Mouse (Mus musculus) heart, embryonic 16.5 days (tissue): ENCODE data around the gene Oprd1. TPM values are rescaled to one million over a fixed set of nuclear protein-coding genes. Genes with fewer than 3 reads are reported as not detected.

Experiments used
- ATAC-seq: fragments of 200-750 bp; cut with Nextera tagmentation; replicated peaks from 2 replicates; pipeline ENCODE4 v1.8.0; 2017; ENCODE audit warnings: moderate number of reproducible peaks; ENCODE audit not compliant: insufficient read depth, low FRiP score; ENCODE audit errors: extremely low read depth
- H3K27ac ChIP-seq: fragments of 300-500 bp; sonication (generic); 2 replicates; pipeline ENCODE4 v1.5.1; 2014; ENCODE audit warnings: mild to moderate bottlenecking, low read length, control low read depth, moderate library complexity
- H3K27me3 ChIP-seq: fragments of 300-500 bp; sonication (generic); 2 replicates; pipeline ENCODE4 v1.6.1; 2014; ENCODE audit warnings: low read length, mixed read lengths; ENCODE audit not compliant: control insufficient read depth, insufficient read depth
- H3K36me3 ChIP-seq: fragments of 300-500 bp; sonication (generic); 2 replicates; pipeline ENCODE4 v1.6.1; 2014; ENCODE audit not compliant: control insufficient read depth, insufficient read depth
- H3K4me1 ChIP-seq: fragments of 300-500 bp; sonication (generic); 2 replicates; pipeline ENCODE4 v1.6.1; 2014; ENCODE audit warnings: low read length, mixed read lengths; ENCODE audit not compliant: control insufficient read depth, insufficient read depth
- H3K4me2 ChIP-seq: fragments of 300-500 bp; sonication (generic); 2 replicates; pipeline ENCODE4 v1.6.1; 2014; ENCODE audit warnings: low read depth, mild to moderate bottlenecking, control low read depth, low read length
- H3K4me3 ChIP-seq: fragments of 300-500 bp; sonication (generic); 2 replicates; pipeline ENCODE4 v1.5.1; 2014; ENCODE audit warnings: mild to moderate bottlenecking, control low read depth, low read length
- H3K9ac ChIP-seq: fragments of 300-500 bp; sonication (generic); 2 replicates; pipeline ENCODE4 v1.6.1; 2014; ENCODE audit warnings: low read length, control low read depth
- H3K9me3 ChIP-seq: fragments of 300-500 bp; sonication (generic); replicated peaks from 2 replicates; pipeline ENCODE4 v1.6.1; 2016; ENCODE audit warnings: low read length; ENCODE audit not compliant: control insufficient read depth
- WGBS: fragments of 180-500 bp; shearing (Covaris S2); extraction: QIAGEN DNeasy Blood & Tissue Kit; methylation state at CpG from one replicate; pipeline ENCODE4 v1.1.7; 2014; 5-methylcytosine and 5-hydroxymethylcytosine counted together
- polyA plus RNA-seq: library from polyadenylated mRNA; unstranded; fragments of >200 nt; fragmentation: Nextera tagmentation; extraction: Ambion mirVana; gene quantifications from 2 replicates; pipeline ENCODE4 v1.2.1, GENCODE M21; 2015

Gene Oprd1
- polyA plus RNA-seq, 1 experiment from 2014 or later, result 0.58 TPM

DNA sequence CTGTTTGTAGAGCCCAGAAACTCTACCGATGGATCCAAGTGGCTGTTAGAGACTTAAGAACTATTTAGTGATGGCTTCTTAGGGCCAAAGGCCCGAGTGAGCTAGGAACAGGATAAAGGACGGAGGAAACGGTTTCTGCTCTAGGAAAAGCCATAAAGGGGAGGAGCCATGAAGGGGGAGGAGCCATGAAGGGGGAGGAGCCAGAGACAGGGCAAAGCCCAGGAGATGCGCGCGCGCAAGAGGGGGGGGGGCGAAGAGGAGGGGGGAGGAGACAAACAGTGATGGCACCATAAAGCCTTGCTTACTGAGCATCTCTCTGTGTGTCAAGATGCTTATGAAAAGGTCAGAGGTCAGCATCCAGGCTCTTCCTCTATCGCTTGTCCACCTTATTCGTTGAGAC is 13.6 kb downstream of the Oprd1 start:
- Histone ChIP-seq H3K36me3 (no peaks in the 10 kb centered on the region), H3K4me2 (no peak overlapping the region), H3K4me3 (no peak overlapping the region), H3K4me1 (peaks cover 32% of the 10 kb centered on the region), H3K27me3 (no peaks in the 10 kb centered on the region), H3K27ac (no peak overlapping the region), H3K9ac (no peak overlapping the region), H3K9me3 (no peaks in the 10 kb centered on the region)
- ATAC-seq, result no peak
- 77% methylated on average over 11 of the region's 11 CpGs for WGBS

DNA sequence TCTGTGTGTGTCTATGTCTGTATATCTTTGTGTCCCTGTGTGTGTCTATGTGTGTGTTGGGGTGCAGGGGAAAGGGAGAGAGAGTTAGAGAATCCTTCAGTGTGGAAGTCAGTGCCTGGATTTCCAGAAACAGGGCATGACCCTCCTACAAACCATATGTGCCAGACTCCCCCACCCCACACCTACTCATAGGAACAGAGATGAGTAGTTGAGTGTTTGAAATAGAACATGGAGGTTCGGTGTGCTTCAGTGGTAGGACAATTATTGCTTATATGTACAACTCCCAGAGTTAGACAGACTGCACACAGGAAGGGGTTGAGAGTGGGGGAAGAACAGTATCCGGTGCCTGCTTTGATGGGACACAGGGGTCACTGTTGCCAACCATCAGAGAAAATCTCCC is 14.2 kb downstream of the Oprd1 start:
- peak overlapping the region; percentile 92; the same call in 1 of the 2 replicates for H3K27ac ChIP-seq
- H3K27me3 ChIP-seq, result no peaks in the 10 kb centered on the region
- WGBS, result 72% methylated on average over 2 of the region's 2 CpGs
- no peaks in the 10 kb centered on the region for H3K36me3 ChIP-seq
- no peak overlapping the region for H3K4me2 ChIP-seq
- ATAC-seq, result no peak
- peaks cover 32% of the 10 kb centered on the region for H3K4me1 ChIP-seq
- no peaks in the 10 kb centered on the region for H3K9me3 ChIP-seq
- no peak overlapping the region for H3K4me3 ChIP-seq
- H3K9ac ChIP-seq, result no peak overlapping the region

DNA sequence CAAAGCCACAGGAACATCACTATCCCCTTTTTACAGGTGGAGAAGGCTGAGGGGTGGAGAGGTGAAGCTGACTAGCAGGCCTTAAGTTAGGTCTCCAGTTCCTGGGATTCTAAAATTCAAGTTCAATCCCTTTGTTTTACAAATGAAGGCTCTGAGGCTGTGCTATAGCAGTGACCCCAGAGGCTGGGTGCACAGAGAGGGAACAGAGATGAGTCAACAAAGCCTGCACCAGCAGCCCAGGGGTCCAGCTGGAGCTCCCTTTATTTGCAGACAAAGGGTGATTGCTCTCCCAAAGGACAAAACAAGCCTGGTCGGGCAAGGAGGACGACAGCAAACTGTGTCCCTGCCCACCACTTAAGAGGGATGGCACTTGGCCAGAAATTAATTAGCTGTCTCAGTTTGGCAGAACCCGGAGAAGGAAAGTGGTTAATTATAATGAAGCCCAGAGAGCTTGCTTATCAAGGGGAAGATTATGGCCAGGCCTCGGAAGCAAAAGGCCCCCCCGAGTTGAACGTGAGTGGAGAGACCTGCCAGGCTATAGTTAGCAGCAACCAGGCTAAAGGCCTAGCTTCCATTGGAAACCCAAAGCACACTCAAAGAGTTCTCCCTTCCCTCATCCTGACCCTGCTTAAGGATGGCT is 15.2 kb downstream of the Oprd1 start:
- H3K4me2 ChIP-seq, result no peak overlapping the region
- H3K36me3 ChIP-seq, result no peaks in the 10 kb centered on the region
- H3K9ac ChIP-seq, result no peak overlapping the region; the same call in 1 of the 2 replicates
- H3K4me1 ChIP-seq, result peaks cover 32% of the 10 kb centered on the region
- peak overlapping the region; percentile 92 for H3K27ac ChIP-seq
- no peak overlapping the region for H3K4me3 ChIP-seq
- peak; percentile 86 for ATAC-seq
- no peaks in the 10 kb centered on the region for H3K27me3 ChIP-seq
- 15% methylated on average over 6 of the region's 6 CpGs for WGBS
- H3K9me3 ChIP-seq, result no peaks in the 10 kb centered on the region

DNA sequence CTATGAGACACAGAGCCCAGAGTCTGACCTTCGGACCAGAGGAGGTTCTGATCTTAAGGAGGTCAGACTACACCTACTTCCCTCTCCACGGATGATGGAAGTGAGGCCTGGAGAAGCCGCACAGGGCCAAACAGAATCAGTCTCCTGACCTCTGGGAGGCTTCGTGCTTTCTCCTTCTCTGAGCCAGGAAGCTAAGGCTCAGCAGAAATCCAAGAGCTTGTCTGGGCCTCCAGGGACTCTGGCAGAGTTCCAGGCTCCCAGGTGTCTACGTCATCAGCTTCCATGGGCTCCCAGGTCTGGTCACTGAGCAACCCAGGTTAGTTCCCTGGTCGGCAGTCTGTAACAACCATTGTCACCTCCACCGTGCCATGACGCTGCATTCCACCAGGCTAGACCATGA is 17.2 kb downstream of the Oprd1 start:
- Histone ChIP-seq H3K4me3 (no peak overlapping the region), H3K9me3 (no peaks in the 10 kb centered on the region), H3K27me3 (no peaks in the 10 kb centered on the region), H3K4me2 (no peak overlapping the region), H3K4me1 (peaks cover 27% of the 10 kb centered on the region), H3K27ac (no peak overlapping the region), H3K36me3 (no peaks in the 10 kb centered on the region), H3K9ac (no peak overlapping the region)
- 72% methylated on average over 8 of the region's 8 CpGs for WGBS
- ATAC-seq, result no peak

GRCm38 (mm10) chr4:132123166-132123565 is 21.1 kb downstream of the Oprd1 start:
- 74% methylated on average over 1 of the region's 1 CpGs for WGBS

DNA sequence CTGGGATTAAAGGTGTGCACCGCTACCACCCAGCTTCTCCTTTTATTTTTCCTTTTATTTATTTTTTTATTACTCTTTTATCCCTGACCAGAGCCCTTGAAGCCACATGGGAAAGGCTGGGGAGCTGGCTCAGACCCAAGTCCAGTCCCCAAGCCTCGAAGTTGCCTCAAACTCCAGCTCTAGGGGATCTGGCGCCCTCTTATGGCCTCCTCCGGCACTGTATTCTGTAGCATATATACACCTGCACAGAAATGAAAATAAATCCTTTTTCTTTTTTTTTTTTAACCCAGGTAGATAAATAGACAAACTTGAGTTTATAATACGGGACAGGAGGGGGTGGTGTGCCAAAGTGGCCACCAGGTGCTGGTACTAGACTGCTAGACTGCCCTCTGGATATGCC is 22.6 kb downstream of the Oprd1 start:
- WGBS, result 80% methylated on average over 5 of the region's 5 CpGs
- H3K9me3 ChIP-seq, result no peaks in the 10 kb centered on the region
- peaks cover 10% of the 10 kb centered on the region for H3K4me1 ChIP-seq

More at GRCm38 (mm10) chr4:132123166-132123565, 21.1 kb downstream of the Oprd1 start:
- Histone ChIP-seq H3K9me3 (no peaks in the 10 kb centered on the region), H3K27ac (no peak overlapping the region), H3K4me1 (peaks cover 13% of the 10 kb centered on the region), H3K9ac (no peak overlapping the region), H3K4me2 (no peak overlapping the region), H3K4me3 (no peak overlapping the region), H3K36me3 (no peaks in the 10 kb centered on the region), H3K27me3 (no peaks in the 10 kb centered on the region)
- no peak for ATAC-seq

GRCm38 (mm10) chr4:132119566-132119965 is 24.7 kb downstream of the Oprd1 start:
- Histone ChIP-seq H3K9ac (no peak overlapping the region), H3K4me2 (no peak overlapping the region), H3K9me3 (no peaks in the 10 kb centered on the region), H3K27me3 (no peaks in the 10 kb centered on the region), H3K4me3 (no peak overlapping the region), H3K4me1 (no peaks in the 10 kb centered on the region), H3K27ac (no peak overlapping the region), H3K36me3 (no peaks in the 10 kb centered on the region)
- ATAC-seq, result no peak
- WGBS, result 60% methylated on average over 9 of the region's 9 CpGs

More for the DNA sequence above, 22.6 kb downstream of the Oprd1 start:
- no peak for ATAC-seq
- H3K36me3 ChIP-seq, result no peaks in the 10 kb centered on the region
- H3K4me2 ChIP-seq, result no peak overlapping the region
- no peak overlapping the region for H3K9ac ChIP-seq
- no peak overlapping the region for H3K27ac ChIP-seq
- no peaks in the 10 kb centered on the region for H3K27me3 ChIP-seq
- no peak overlapping the region for H3K4me3 ChIP-seq

DNA sequence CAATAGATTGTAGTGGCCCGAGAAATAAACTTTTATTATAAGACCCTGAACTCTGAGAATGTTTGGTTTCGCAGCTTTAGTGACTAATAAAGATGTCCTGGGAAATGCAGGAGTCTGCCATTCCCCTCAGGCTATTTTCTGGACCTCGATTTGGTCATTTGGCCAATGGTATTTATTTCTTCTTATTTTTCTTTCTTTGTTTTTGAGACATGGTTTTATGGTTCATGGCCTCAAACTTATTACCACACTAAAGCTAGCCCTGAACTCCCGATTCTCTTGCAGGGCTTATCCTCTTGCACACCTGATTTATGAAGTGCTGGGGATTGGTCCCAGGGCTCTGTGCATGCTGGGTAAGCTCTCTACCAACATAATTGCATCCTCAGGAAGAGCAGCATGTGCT is 28.0 kb downstream of the Oprd1 start:
- H3K9me3 ChIP-seq, result no peaks in the 10 kb centered on the region
- no peak overlapping the region for H3K27ac ChIP-seq
- peaks cover 12% of the 10 kb centered on the region; the same call in 1 of the 2 replicates for H3K27me3 ChIP-seq
- ATAC-seq, result no peak
- WGBS, result 81% methylated on average over 4 of the region's 4 CpGs
- H3K4me1 ChIP-seq, result no peaks in the 10 kb centered on the region
- no peak overlapping the region for H3K4me3 ChIP-seq
- no peak overlapping the region for H3K4me2 ChIP-seq
- H3K36me3 ChIP-seq, result no peaks in the 10 kb centered on the region
- no peak overlapping the region for H3K9ac ChIP-seq

DNA sequence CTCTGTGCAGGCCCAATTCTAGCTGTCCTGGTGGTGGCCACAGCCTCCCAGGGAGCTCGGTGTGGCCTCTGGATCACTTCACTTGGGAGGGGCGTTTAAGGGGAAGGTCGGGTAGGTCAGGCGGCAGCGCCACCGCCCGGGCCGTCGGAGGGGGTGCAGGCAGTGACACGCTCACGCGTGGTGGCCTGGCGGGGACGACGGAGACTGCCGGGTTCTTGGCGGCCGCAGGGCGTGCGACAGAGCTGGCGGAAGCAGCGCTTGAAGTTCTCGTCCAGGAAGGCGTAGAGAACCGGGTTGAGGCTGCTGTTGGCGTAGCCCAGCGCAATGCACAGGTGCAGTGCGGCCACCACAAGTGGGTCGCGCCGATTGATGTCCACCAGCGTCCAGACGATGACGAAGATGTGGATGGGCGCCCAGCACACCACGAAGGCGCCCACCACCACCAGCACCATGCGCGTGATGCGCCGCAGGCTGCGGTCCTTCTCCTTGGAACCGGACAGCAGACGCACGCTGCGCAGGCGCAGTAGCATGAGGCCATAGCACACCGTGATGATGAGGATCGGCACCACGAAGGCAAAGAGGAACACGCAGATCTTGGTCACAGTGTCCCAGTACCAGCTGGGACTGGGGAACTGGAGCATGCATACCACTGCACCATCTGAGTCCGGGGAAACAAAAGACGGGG is 30.7 kb downstream of the Oprd1 start:
- no peaks in the 10 kb centered on the region for H3K4me1 ChIP-seq
- 28% methylated on average over 53 of the region's 53 CpGs for whole genome bisulfite sequencing
- no peaks in the 10 kb centered on the region for H3K9me3 ChIP-seq
- H3K27me3 ChIP-seq, result peaks cover 12% of the 10 kb centered on the region; the same call in 1 of the 2 replicates
- no peak overlapping the region; the same call in 1 of the 2 replicates for H3K9ac ChIP-seq
- peak overlapping the region; percentile 22 for H3K4me3 ChIP-seq
- H3K27ac ChIP-seq, result no peak overlapping the region
- no peak for ATAC-seq
- H3K4me2 ChIP-seq, result peak overlapping the region; percentile 53
- H3K36me3 ChIP-seq, result no peaks in the 10 kb centered on the region
